Mouse (Mus musculus): ENCODE data around the gene Ppp2r5a.

The Ppp2r5a gene

DNA sequence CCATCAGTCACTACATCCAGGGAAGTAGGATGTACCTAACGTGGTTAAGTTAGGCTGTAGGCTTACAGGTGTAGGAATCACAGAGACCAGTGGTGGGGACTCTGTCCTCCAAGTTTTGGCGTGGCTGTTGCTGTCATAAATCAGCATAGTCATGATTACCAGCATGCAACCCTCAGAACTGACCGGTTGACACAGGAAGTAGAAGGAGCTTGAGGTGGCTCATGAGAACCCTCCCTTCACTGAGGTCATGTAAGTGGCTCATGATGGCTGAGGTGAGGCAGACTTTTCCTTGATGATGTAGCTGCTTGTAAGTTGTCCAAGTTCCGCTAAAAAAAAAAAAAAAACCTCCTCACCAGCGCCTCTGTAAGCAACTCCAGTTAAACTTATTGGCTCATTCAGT, 14.0 kb upstream of the Ppp2r5a start:
- DNase-seq, result no peak

DNA sequence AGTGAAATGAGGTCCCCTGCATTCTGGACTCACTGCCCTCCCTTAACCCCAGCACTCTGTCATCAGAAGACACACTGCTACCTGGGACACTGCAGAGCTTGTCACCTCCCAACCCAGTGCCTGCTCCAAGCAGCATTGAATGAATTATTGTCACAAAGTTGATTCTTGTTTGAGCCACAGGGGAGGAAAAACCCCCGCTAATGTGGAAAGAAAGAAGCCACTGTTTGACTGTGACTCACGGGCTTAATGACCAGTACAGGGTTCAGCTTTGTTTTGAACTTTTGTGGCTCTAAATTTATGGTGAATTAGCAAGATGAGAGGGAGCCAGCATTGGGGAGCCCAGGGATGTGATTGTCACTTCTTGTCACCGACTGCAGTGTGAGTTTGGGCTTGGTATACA, 13.5 kb upstream of the Ppp2r5a start:
- DNase-seq, result no peak

GRCm38 (mm10) chr1:191414432-191414831, 11.4 kb upstream of the Ppp2r5a start:
- DNase-seq, result no peak

- no peak for DNase-seq
These were observed 10.8 kb upstream of the Ppp2r5a start for GRCm38 (mm10) chr1:191413691-191414415.

DNA sequence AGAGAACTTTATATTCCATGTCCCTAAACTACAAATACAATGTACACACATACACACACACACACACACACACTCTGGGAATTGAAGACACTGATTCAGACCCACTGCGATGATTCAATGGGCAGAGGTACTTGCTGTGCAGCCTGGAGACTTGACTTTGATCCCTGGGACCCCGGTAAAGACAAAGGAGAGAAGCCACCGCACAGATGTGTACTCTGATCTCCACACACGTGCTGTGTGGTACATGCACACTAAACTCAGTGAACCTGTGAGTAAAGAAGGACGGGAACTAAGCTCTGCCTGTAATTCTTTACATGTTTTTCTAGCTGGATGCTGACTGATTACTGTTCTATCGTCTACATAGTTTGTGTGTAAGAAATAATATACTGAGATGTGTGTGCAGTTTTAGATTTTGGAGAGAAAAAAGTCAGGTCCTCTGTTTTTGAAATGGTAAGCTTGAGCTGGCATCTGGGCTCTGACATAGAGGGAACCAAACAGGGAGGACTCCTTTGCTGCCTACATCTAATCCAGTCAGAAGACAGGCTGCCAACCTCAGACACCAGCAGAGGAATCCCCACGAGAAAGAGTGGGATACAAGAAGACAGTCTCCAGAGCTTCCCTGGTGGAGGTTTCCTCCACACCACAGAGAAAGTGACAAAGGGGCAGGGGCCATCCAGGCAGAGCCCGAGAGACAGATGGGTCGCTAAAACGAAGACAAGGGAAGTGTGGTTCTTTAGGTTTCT, 7.4 kb upstream of the Ppp2r5a start:
- DNase-seq, result no peak

GRCm38 (mm10) chr1:191407246-191407645, 4.2 kb upstream of the Ppp2r5a start:
- DNase-seq, result no peak

GRCm38 (mm10) chr1:191406516-191406915, 3.4 kb upstream of the Ppp2r5a start:
- no peak for DNase-seq

GRCm38 (mm10) chr1:191404721-191405329, 1.8 kb upstream of the Ppp2r5a start:
- no peak for DNase-seq

- DNase-seq, result no peak
These were observed 1.2 kb upstream of the Ppp2r5a start for GRCm38 (mm10) chr1:191404301-191404700.

GRCm38 (mm10) chr1:191402506-191402905, 566 bp downstream of the Ppp2r5a start:
- DNase-seq, result no peak

- DNase-seq, result peak; percentile 100
These were observed 5.9 kb downstream of the Ppp2r5a start for GRCm38 (mm10) chr1:191396897-191397849.

GRCm38 (mm10) chr1:191396446-191396845, 6.6 kb downstream of the Ppp2r5a start:
- no peak for DNase-seq

- peak; percentile 47 to 48 for DNase-seq
These were observed 7.1 kb downstream of the Ppp2r5a start for GRCm38 (mm10) chr1:191395871-191396433.

DNA sequence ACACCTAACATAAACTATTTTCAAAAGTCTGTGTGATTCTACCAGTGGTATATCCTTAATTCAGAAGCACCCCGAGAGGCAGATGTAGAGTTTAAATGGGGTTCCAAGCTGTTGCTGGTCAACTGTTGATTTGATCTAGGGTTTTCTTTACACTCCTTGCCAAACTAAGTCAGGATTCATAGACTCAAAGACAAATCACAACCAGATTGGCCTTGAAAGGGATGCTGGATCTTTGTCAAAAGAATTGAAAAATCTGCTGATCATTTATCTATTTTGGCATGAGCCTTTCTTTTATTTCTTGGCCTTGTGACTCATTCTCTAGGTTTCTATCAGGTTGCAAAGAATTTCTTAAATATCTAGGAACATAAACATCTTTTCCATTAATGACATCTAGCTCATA, 7.9 kb downstream of the Ppp2r5a start:
- no peak for DNase-seq

DNA sequence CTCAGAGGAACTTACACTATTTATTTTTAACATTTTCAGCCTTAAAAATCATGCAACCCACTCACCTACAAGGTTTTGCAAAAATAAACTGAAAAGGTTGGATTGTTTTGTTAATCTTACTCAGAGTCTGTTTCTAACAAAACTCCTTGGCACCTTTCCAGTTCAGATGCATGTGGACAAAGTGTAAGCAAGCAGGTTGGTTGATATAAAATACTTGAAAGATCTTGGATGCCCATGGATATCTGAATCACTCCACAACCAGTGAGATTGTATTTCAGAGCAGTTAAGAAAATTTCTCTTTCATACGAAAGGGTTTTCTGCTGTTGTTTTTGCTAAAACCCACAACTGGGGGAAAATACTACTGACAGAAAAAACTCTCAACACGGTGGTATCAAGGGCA, 8.9 kb downstream of the Ppp2r5a start:
- no peak for DNase-seq

DNA sequence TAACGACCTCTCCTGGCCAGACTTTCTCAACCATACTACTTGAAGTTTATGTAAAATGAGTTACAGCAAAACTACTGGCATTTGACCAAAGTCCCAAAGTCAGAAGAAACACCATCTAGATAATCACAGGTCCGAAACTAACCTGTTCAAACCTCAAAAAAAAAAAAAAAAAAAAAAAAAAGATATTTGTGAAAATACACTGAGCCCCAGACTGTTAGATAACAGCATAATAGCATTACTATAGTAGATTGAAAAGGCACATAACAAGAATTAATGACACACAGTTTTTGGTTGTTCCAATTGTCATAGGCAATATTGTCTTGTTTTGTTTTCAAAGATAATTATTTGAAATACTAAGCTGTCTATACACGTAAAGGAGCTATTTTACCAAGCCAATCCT, 9.5 kb downstream of the Ppp2r5a start:
- DNase-seq, result no peak

- DNase-seq, result peak; percentile 67 to 70
These were observed 11.8 kb downstream of the Ppp2r5a start for GRCm38 (mm10) chr1:191391311-191391710.

GRCm38 (mm10) chr1:191384786-191385430, 18.2 kb downstream of the Ppp2r5a start:
- no peak for DNase-seq

GRCm38 (mm10) chr1:191381955-191382736, 20.9 kb downstream of the Ppp2r5a start:
- no peak for DNase-seq

- no peak for DNase-seq
These were observed 22.2 kb downstream of the Ppp2r5a start for GRCm38 (mm10) chr1:191380843-191381242.

- DNase-seq, result no peak
These were observed 25.0 kb downstream of the Ppp2r5a start for GRCm38 (mm10) chr1:191378080-191378479.
